ENCODE assay signal across 8 mouse cellular contexts in genomic region chr11:51584057-51584430, GRCm38 (mm10). TPM values are rescaled to one million over a fixed set of nuclear protein-coding genes. Genes with fewer than 3 reads are reported as not detected.
DNase-seq lines count a peak whose midpoint lies in the region; ATAC-seq and TF ChIP-seq lines count a peak whose summit lies in the region.

No protein-coding gene starts in this region.

- WGBS in heart, embryonic 13.5 days = 18% methylated on average over 9 of the region's 9 CpGs
- WGBS in embryonic facial prominence, embryonic 13.5 days = 13% methylated on average over 9 of the region's 9 CpGs
- whole genome bisulfite sequencing in hindbrain, postnatal 0 days = 8% methylated on average over 9 of the region's 9 CpGs
- 7% methylated on average over 9 of the region's 9 CpGs for WGBS in midbrain, embryonic 14.5 days

- H3K4me3 ChIP-seq in heart, embryonic 13.5 days = peak overlapping the region; percentile 71
- peak overlapping the region; percentile 71 for H3K4me3 ChIP-seq in embryonic facial prominence, embryonic 13.5 days
- H3K4me3 ChIP-seq in hindbrain, postnatal 0 days (ENCODE audit: low read length) = peak overlapping the region; percentile 64
- peak overlapping the region; percentile 59 for H3K4me3 ChIP-seq in midbrain, embryonic 14.5 days (replicated peaks; ENCODE audit: low read depth, low read length)

- peaks cover 33% of the 10 kb centered on the region for H3K36me3 ChIP-seq in heart, embryonic 13.5 days
- peaks cover 34% of the 10 kb centered on the region for H3K36me3 ChIP-seq in embryonic facial prominence, embryonic 13.5 days
- H3K36me3 ChIP-seq in hindbrain, postnatal 0 days (ENCODE audit: insufficient read depth, low read length) = peaks cover 16% of the 10 kb centered on the region
- H3K36me3 ChIP-seq in midbrain, embryonic 14.5 days (ENCODE audit: control insufficient read depth, insufficient read depth, low read length) = peaks cover 34% of the 10 kb centered on the region

- peak overlapping the region; percentile 91 for H3K4me2 ChIP-seq in heart, embryonic 13.5 days
- peak overlapping the region; percentile 87 for H3K4me2 ChIP-seq in embryonic facial prominence, embryonic 13.5 days
- H3K4me2 ChIP-seq in hindbrain, postnatal 0 days (ENCODE audit: low read depth, low read length) = peak overlapping the region; percentile 93
- H3K4me2 ChIP-seq in midbrain, embryonic 14.5 days (ENCODE audit: low read length) = peak overlapping the region; percentile 88

- H3K9me3 ChIP-seq in heart, embryonic 13.5 days = no peaks in the 10 kb centered on the region
- H3K9me3 ChIP-seq in embryonic facial prominence, embryonic 13.5 days = no peaks in the 10 kb centered on the region
- H3K9me3 ChIP-seq in hindbrain, postnatal 0 days (ENCODE audit: low read length) = no peaks in the 10 kb centered on the region
- H3K9me3 ChIP-seq in midbrain, embryonic 14.5 days (ENCODE audit: control insufficient read depth, low read length) = no peaks in the 10 kb centered on the region

- H3K4me1 ChIP-seq in heart, embryonic 13.5 days = peaks cover 34% of the 10 kb centered on the region
- peaks cover 25% of the 10 kb centered on the region for H3K4me1 ChIP-seq in embryonic facial prominence, embryonic 13.5 days
- peaks cover 16% of the 10 kb centered on the region; the same call in 1 of the 2 replicates for H3K4me1 ChIP-seq in hindbrain, postnatal 0 days (ENCODE audit: insufficient read depth, low read length)
- H3K4me1 ChIP-seq in midbrain, embryonic 14.5 days (ENCODE audit: control insufficient read depth, insufficient read depth, low read length) = peaks cover 16% of the 10 kb centered on the region

- peak overlapping the region; percentile 93 for H3K9ac ChIP-seq in heart, embryonic 13.5 days
- H3K9ac ChIP-seq in embryonic facial prominence, embryonic 13.5 days = peak overlapping the region; percentile 89
- H3K9ac ChIP-seq in hindbrain, postnatal 0 days (replicated peaks; ENCODE audit: low read length) = peak overlapping the region; percentile 74
- H3K9ac ChIP-seq in midbrain, embryonic 14.5 days (replicated peaks; ENCODE audit: low read length) = peak overlapping the region; percentile 78

- no peaks in the 10 kb centered on the region for H3K27me3 ChIP-seq in heart, embryonic 13.5 days (replicated peaks)
- H3K27me3 ChIP-seq in embryonic facial prominence, embryonic 13.5 days = no peaks in the 10 kb centered on the region
- no peaks in the 10 kb centered on the region for H3K27me3 ChIP-seq in hindbrain, postnatal 0 days (ENCODE audit: insufficient read depth, low read length)
- H3K27me3 ChIP-seq in midbrain, embryonic 14.5 days (ENCODE audit: control insufficient read depth, insufficient read depth, low read length) = no peaks in the 10 kb centered on the region

- intact Hi-C loops in heart, postnatal 25 days (cut with DNase I) = loop anchor here (5.0 kb wide), 1 partner anchor 47 kb away; no protein-coding TSS in a partner anchor
- intact Hi-C loops in left cerebral cortex, postnatal 36 days (cut with DNase I) = no loop called here

- ATAC-seq in heart, embryonic 13.5 days (ENCODE audit: extremely low read depth, insufficient number of reproducible peaks, low FRiP score, low TSS enrichment) = no peak
- ATAC-seq in CD4-positive, CD25-positive, alpha-beta regulatory T cell, adult 4 months = peak; percentile 35
- peak; percentile 30 for ATAC-seq in embryonic facial prominence, embryonic 13.5 days (ENCODE audit: insufficient number of reproducible peaks, insufficient read depth, low FRiP score, low TSS enrichment, low read depth)
- ATAC-seq in hindbrain, postnatal 0 days = no peak
- ATAC-seq in midbrain, embryonic 14.5 days (ENCODE audit: low FRiP score, low TSS enrichment) = no peak; the same call in 1 of the 2 replicates

- no peak for DNase-seq in heart, postnatal 25 days (ENCODE audit: low spot score)
- DNase-seq in hindbrain, postnatal 0 days (ENCODE audit: low spot score) = no peak
- no peak for DNase-seq in midbrain, embryonic 14.5 days
- DNase-seq in left cerebral cortex, postnatal 36 days (ENCODE audit: low spot score in 2 of 2) = no peak
- DNase-seq in thymus, postnatal 0 days (ENCODE audit: low spot score) = no peak

- H3K27ac ChIP-seq in heart, embryonic 13.5 days (replicated peaks) = peak overlapping the region; percentile 98
- H3K27ac ChIP-seq in embryonic facial prominence, embryonic 13.5 days = peak overlapping the region; percentile 92
- peak overlapping the region; percentile 87 for H3K27ac ChIP-seq in hindbrain, postnatal 0 days
- peak overlapping the region; percentile 91 for H3K27ac ChIP-seq in midbrain, embryonic 14.5 days (replicated peaks; ENCODE audit: low read depth, low read length)

- TF ChIP-seq CTCF in hindbrain, postnatal 0 days (IDR thresholded peaks at IDR 0.05; ENCODE audit: low read depth) = no peak

RNA-seq across cellular contexts. Expression of gene Phykpl, which starts 0.5 kb away (rescaled TPM):
- polyA plus RNA-seq in heart, embryonic 13.5 days (2015; fragmentation: Nextera tagmentation; extraction: Ambion mirVana) = 13.1 and 14.6 TPM in 2 replicates
- 10 to 100 TPM; 10.6 to 11.2 TPM for total RNA-seq in heart, postnatal 25 days (2021)
- polyA plus RNA-seq in CD4-positive, CD25-positive, alpha-beta regulatory T cell, adult 4 months (2017; shearing (Covaris generic)) = 10 to 100 TPM; 27.4 to 30.3 TPM
- polyA plus RNA-seq in embryonic facial prominence, embryonic 13.5 days (2015; fragmentation: Nextera tagmentation; extraction: Ambion mirVana) = 19.0 and 21.3 TPM in 2 replicates
- 3.8 and 5.3 TPM in 2 replicates for total RNA-seq in hindbrain, postnatal 0 days (2014; rRNA removed)
- polyA plus RNA-seq in hindbrain, postnatal 0 days (2015; fragmentation: Nextera tagmentation; extraction: Ambion mirVana) = 7.9 and 8.6 TPM in 2 replicates
- polyA plus RNA-seq in midbrain, embryonic 14.5 days (2014; fragmentation: Nextera tagmentation; extraction: Ambion mirVana) = 8.7 and 12.5 TPM in 2 replicates
- 1 to 10 TPM; 6.7 to 9.4 TPM for total RNA-seq in left cerebral cortex, postnatal 36 days (2021)
- 13.0 and 15.0 TPM in 2 replicates for polyA plus RNA-seq in thymus, postnatal 0 days (2015; fragmentation: Nextera tagmentation; extraction: Ambion mirVana)

RNA-seq across cellular contexts. Expression of gene Hnrnpab, which starts 22.6 kb away (rescaled TPM):
- polyA plus RNA-seq in heart, embryonic 13.5 days (2015; fragmentation: Nextera tagmentation; extraction: Ambion mirVana) = 273 and 282 TPM in 2 replicates
- 100 to 1,000 TPM; 134 to 142 TPM for total RNA-seq in heart, postnatal 25 days (2021)
- polyA plus RNA-seq in CD4-positive, CD25-positive, alpha-beta regulatory T cell, adult 4 months (2017; shearing (Covaris generic)) = 10 to 100 TPM; 21.2 to 36.2 TPM
- polyA plus RNA-seq in embryonic facial prominence, embryonic 13.5 days (2015; fragmentation: Nextera tagmentation; extraction: Ambion mirVana) = 458 and 524 TPM in 2 replicates
- 212 and 258 TPM in 2 replicates for total RNA-seq in hindbrain, postnatal 0 days (2014; rRNA removed)
- polyA plus RNA-seq in hindbrain, postnatal 0 days (2015; fragmentation: Nextera tagmentation; extraction: Ambion mirVana) = 229 and 231 TPM in 2 replicates
- 489 and 530 TPM in 2 replicates for polyA plus RNA-seq in midbrain, embryonic 14.5 days (2014; fragmentation: Nextera tagmentation; extraction: Ambion mirVana)
- total RNA-seq in left cerebral cortex, postnatal 36 days (2021) = 100 to 1,000 TPM; 121 to 126 TPM
- 505 and 542 TPM in 2 replicates for polyA plus RNA-seq in thymus, postnatal 0 days (2015; fragmentation: Nextera tagmentation; extraction: Ambion mirVana)

RNA-seq across cellular contexts. Expression of gene Nhp2, which starts 35.5 kb away (rescaled TPM):
- polyA plus RNA-seq in heart, embryonic 13.5 days (2015; fragmentation: Nextera tagmentation; extraction: Ambion mirVana) = 101 and 102 TPM in 2 replicates
- 10 to 100 TPM; 17.6 to 17.9 TPM for total RNA-seq in heart, postnatal 25 days (2021)
- 100 to 1,000 TPM in 1 of 2 experiments, 10 to 100 TPM in 1; 87.8 to 116 TPM for polyA plus RNA-seq in CD4-positive, CD25-positive, alpha-beta regulatory T cell, adult 4 months (2017; shearing (Covaris generic))
- 135 and 151 TPM in 2 replicates for polyA plus RNA-seq in embryonic facial prominence, embryonic 13.5 days (2015; fragmentation: Nextera tagmentation; extraction: Ambion mirVana)
- total RNA-seq in hindbrain, postnatal 0 days (2014; rRNA removed) = 43.9 and 60.8 TPM in 2 replicates
- 105 and 109 TPM in 2 replicates for polyA plus RNA-seq in hindbrain, postnatal 0 days (2015; fragmentation: Nextera tagmentation; extraction: Ambion mirVana)
- 107 and 115 TPM in 2 replicates for polyA plus RNA-seq in midbrain, embryonic 14.5 days (2014; fragmentation: Nextera tagmentation; extraction: Ambion mirVana)
- total RNA-seq in left cerebral cortex, postnatal 36 days (2021) = 10 to 100 TPM; 44.7 to 52.4 TPM
- 196 and 207 TPM in 2 replicates for polyA plus RNA-seq in thymus, postnatal 0 days (2015; fragmentation: Nextera tagmentation; extraction: Ambion mirVana)

RNA-seq across cellular contexts. Expression of gene Rmnd5b, which starts 51.7 kb away (rescaled TPM):
- polyA plus RNA-seq in heart, embryonic 13.5 days (2015; fragmentation: Nextera tagmentation; extraction: Ambion mirVana) = 31.0 and 33.5 TPM in 2 replicates
- total RNA-seq in heart, postnatal 25 days (2021) = 10 to 100 TPM; 14.1 to 17.2 TPM
- polyA plus RNA-seq in CD4-positive, CD25-positive, alpha-beta regulatory T cell, adult 4 months (2017; shearing (Covaris generic)) = 10 to 100 TPM; 46.6 to 54.0 TPM
- polyA plus RNA-seq in embryonic facial prominence, embryonic 13.5 days (2015; fragmentation: Nextera tagmentation; extraction: Ambion mirVana) = 49.3 and 49.9 TPM in 2 replicates
- 81.3 and 99.9 TPM in 2 replicates for total RNA-seq in hindbrain, postnatal 0 days (2014; rRNA removed)
- polyA plus RNA-seq in hindbrain, postnatal 0 days (2015; fragmentation: Nextera tagmentation; extraction: Ambion mirVana) = 60.9 and 63.8 TPM in 2 replicates
- 79.2 and 87.7 TPM in 2 replicates for polyA plus RNA-seq in midbrain, embryonic 14.5 days (2014; fragmentation: Nextera tagmentation; extraction: Ambion mirVana)
- 10 to 100 TPM; 58.0 to 58.9 TPM for total RNA-seq in left cerebral cortex, postnatal 36 days (2021)
- polyA plus RNA-seq in thymus, postnatal 0 days (2015; fragmentation: Nextera tagmentation; extraction: Ambion mirVana) = 62.4 and 66.1 TPM in 2 replicates

Comparison
In these comparisons a context has a peak if more than half of its experiments do, and no peak if none do; other contexts are left out.
1. ATAC-seq: peak in CD4-positive, CD25-positive, alpha-beta regulatory T cell, adult 4 months (single experiment) and embryonic facial prominence, embryonic 13.5 days (single experiment); none in heart, embryonic 13.5 days (single experiment), hindbrain, postnatal 0 days (single experiment) and midbrain, embryonic 14.5 days (single experiment).
2. Peak in every context shown above with its lines, with median percentiles within 50 percentile points of each other: H3K27ac ChIP-seq, H3K4me2 ChIP-seq, H3K4me3 ChIP-seq and H3K9ac ChIP-seq.